Mouse (Mus musculus) kidney, embryonic 14.5 days (tissue): ENCODE results near the gene Wdr20. TPM values are rescaled to one million over a fixed set of nuclear protein-coding genes. Genes with fewer than 3 reads are reported as not detected.

Source experiments
- ATAC-seq: fragments of 200-750 bp; cut with Nextera tagmentation; 2 replicates; pipeline ENCODE4 v1.8.0; 2017; ENCODE audit warnings: moderate number of reproducible peaks, mild to moderate bottlenecking, moderate TSS enrichment, moderate library complexity; ENCODE audit not compliant: low FRiP score, low TSS enrichment
- H3K27ac ChIP-seq: fragments of 300-500 bp; sonication (generic); 2 replicates; pipeline ENCODE4 v1.5.1; 2014; ENCODE audit warnings: low read depth, mild to moderate bottlenecking, low read length, moderate library complexity, mixed read lengths
- H3K27me3 ChIP-seq: fragments of 300-500 bp; sonication (generic); 2 replicates; pipeline ENCODE4 v1.6.1; 2014; ENCODE audit warnings: mild to moderate bottlenecking, low read length; ENCODE audit not compliant: control insufficient read depth, insufficient read depth
- H3K36me3 ChIP-seq: fragments of 300-500 bp; sonication (generic); 2 replicates; pipeline ENCODE4 v1.6.1; 2014; ENCODE audit warnings: low read length, mixed read lengths; ENCODE audit not compliant: control insufficient read depth, insufficient read depth
- H3K4me1 ChIP-seq: fragments of 300-500 bp; sonication (generic); 2 replicates; pipeline ENCODE4 v1.6.1; 2014; ENCODE audit warnings: low read length, mixed read lengths; ENCODE audit not compliant: control insufficient read depth, insufficient read depth
- H3K4me2 ChIP-seq: fragments of 300-500 bp; sonication (generic); replicated peaks from 2 replicates; pipeline ENCODE4 v1.6.1; 2014; ENCODE audit warnings: low read depth, mild to moderate bottlenecking, low read length
- H3K4me3 ChIP-seq: fragments of 300-500 bp; sonication (generic); 2 replicates; pipeline ENCODE4 v1.5.1; 2014; ENCODE audit warnings: mild to moderate bottlenecking, low read length
- H3K9ac ChIP-seq: fragments of 300-500 bp; sonication (generic); 2 replicates; pipeline ENCODE4 v1.6.1; 2014; ENCODE audit warnings: low read depth, mild to moderate bottlenecking, low read length, moderate library complexity
- H3K9me3 ChIP-seq: fragments of 300-500 bp; sonication (generic); 2 replicates; pipeline ENCODE4 v1.6.1; 2016; ENCODE audit warnings: low read length; ENCODE audit not compliant: control insufficient read depth
- WGBS: fragments of 180-500 bp; shearing (Covaris S2); extraction: QIAGEN DNeasy Blood & Tissue Kit; methylation state at CpG from one replicate; pipeline ENCODE4 v1.1.7; 2014; 5-methylcytosine and 5-hydroxymethylcytosine counted together
- polyA plus RNA-seq: library from polyadenylated mRNA; unstranded; fragments of >200 nt; fragmentation: Nextera tagmentation; extraction: Ambion mirVana; gene quantifications from 2 replicates; pipeline ENCODE4 v1.2.1, GENCODE M21; 2014

Gene Wdr20
- polyA plus RNA-seq, 1 experiment from 2014 or later: 24.5 TPM

DNA sequence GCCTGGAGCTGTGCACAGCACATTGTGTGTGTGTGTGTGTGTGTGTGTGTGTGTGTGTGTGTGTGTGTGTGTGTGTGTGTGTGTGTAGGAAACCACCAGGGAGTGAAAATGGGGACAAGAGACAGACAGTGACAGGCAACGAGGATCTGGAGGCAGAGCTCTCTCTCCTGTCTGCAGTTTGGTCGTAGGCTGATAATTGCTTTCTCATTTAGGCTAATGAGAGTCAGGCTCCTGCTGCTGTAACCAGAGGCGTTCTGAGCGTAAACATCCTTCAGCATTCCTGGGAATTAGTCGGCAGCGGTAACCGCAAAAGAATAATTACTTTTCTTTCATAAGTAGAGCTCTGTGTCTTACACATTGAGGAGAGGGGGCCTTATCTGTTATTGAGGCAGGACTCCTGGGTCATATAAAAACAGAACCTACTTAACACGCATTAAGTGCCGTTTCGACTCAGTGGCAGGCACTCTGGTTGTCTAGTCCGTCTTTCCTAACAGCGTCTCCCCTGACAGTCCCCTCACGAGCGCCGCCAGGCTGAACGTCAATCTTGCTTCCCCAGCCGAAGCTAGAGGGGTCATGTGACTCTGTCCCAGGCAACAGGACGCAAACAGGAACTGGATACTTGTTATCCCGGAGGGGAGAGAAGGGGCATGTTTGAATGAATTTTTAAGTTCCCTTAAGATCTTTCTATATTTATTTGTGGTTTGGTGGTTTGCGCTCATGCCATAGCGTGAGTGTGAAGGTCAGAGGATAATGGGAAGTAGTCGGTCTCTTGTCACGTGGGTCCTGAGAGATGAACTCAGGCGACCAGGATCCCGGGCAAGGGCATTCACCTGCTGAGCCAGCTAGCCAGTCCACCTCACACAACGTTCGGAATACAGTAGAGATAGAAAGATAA lies 31.2 kb upstream of the Wdr20 start:
- WGBS: 2% methylated on average over 27 of the region's 27 CpGs
- H3K4me3 ChIP-seq: peak overlapping the region; percentile 38
- no peaks in the 10 kb centered on the region for H3K27me3 ChIP-seq
- peak; percentile 64; the same call in 1 of the 2 replicates for ATAC-seq
- peak overlapping the region; percentile 42; the same call in 1 of the 2 replicates for H3K9ac ChIP-seq
- H3K9me3 ChIP-seq: no peaks in the 10 kb centered on the region
- H3K4me1 ChIP-seq: no peaks in the 10 kb centered on the region
- no peaks in the 10 kb centered on the region for H3K36me3 ChIP-seq
- peak overlapping the region; percentile 47 for H3K4me2 ChIP-seq
- H3K27ac ChIP-seq: no peak overlapping the region

DNA sequence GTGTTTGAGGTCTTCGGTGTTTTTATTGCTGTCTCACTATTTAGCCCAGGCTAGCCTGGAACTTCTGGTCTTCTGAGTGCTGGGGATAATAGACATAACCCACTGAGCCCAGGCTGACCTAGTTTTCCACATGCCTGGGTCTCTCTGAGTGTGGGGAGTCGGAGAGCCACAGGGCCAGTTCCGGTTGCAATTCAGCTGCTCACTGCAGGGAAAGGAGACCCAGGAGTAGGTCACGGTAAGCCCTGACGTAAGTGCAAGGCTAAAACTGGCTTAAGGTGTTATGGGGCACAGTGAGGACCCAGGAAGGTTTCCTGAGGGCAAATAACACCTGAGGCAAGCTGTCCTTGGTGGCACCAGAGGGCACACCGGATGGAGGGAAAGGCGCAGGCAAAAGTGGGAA lies 30.3 kb upstream of the Wdr20 start:
- no peak for ATAC-seq
- Histone ChIP-seq H3K27me3 (no peaks in the 10 kb centered on the region), H3K9me3 (no peaks in the 10 kb centered on the region), H3K4me2 (no peak overlapping the region), H3K36me3 (no peaks in the 10 kb centered on the region), H3K9ac (no peak overlapping the region), H3K4me1 (no peaks in the 10 kb centered on the region), H3K4me3 (no peak overlapping the region), H3K27ac (no peak overlapping the region)
- 90% methylated on average over 7 of the region's 7 CpGs for WGBS

DNA sequence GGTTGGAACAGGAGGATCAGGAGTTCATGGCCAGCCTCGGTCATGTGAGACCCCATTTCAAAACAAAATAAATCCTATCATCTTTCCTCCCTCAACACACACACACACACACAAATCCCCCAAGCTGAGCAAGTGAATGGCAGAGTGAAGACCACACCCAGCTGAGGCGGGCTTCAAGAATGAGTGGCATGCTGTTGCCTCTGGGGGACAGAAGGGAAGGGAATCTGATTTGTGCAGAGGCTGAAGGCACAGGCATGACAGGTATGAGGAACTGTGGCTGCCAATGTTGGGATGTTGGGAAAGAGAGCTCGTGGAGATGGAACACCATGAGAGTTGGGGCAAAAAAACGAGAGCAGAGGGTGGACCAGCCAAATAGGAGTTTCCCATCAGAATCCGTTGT lies 26.5 kb upstream of the Wdr20 start:
- 59% methylated on average over 5 of the region's 5 CpGs for WGBS

DNA sequence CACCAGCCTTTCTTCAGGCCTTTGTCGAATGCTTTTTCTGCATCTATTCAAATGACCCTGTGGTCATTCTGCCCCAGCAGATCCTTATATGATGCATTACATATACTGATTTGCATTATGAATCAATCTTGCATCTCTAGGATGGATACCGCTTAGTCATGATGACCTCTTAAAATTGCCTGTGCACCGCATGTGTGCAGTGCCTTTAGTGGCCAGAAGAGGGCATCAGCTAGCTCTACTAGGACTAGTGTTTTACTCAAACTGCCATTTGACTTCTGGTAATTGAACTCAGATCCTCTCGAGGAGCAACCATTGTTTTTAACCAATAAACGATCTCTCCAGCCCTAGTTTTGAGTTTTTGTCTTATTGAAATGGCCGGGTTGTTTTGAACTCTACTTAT lies 24.0 kb upstream of the Wdr20 start:
- Histone ChIP-seq H3K4me2 (no peak overlapping the region), H3K9ac (no peak overlapping the region), H3K4me1 (no peaks in the 10 kb centered on the region), H3K4me3 (no peak overlapping the region), H3K9me3 (no peaks in the 10 kb centered on the region), H3K36me3 (no peaks in the 10 kb centered on the region), H3K27ac (no peak overlapping the region), H3K27me3 (no peaks in the 10 kb centered on the region)
- 95% methylated on average over 6 of the region's 6 CpGs for WGBS
- no peak for ATAC-seq

More for the DNA sequence above, 26.5 kb upstream of the Wdr20 start:
- Histone ChIP-seq H3K27ac (no peak overlapping the region), H3K4me3 (no peak overlapping the region), H3K9ac (no peak overlapping the region), H3K9me3 (no peaks in the 10 kb centered on the region), H3K4me2 (no peak overlapping the region), H3K27me3 (no peaks in the 10 kb centered on the region), H3K4me1 (no peaks in the 10 kb centered on the region), H3K36me3 (no peaks in the 10 kb centered on the region)
- ATAC-seq: no peak

DNA sequence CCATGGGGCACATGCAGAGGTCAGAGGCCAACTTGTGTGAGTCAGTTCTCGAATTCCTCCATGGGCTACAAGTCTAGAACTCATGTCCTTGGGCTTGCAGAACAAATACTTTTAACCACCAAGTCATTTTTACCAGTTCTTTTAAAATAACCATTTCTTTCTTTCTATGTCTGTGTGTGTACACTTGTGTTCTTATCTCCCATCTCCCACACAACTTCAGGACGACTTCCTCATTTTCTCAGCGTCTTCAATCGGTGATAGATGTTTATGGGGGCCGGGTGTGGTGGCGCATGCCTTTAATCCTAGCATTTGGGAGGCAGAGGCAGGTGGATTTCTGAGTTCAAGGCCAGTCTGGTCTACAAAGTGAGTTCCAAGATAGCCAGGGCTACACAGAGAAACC lies 23.5 kb upstream of the Wdr20 start:
- WGBS: 97% methylated on average over 6 of the region's 6 CpGs
- no peaks in the 10 kb centered on the region for H3K4me1 ChIP-seq
- H3K36me3 ChIP-seq: no peaks in the 10 kb centered on the region
- no peak for ATAC-seq
- no peak overlapping the region for H3K27ac ChIP-seq
- no peak overlapping the region for H3K4me2 ChIP-seq
- no peaks in the 10 kb centered on the region for H3K27me3 ChIP-seq
- no peaks in the 10 kb centered on the region for H3K9me3 ChIP-seq
- no peak overlapping the region for H3K9ac ChIP-seq
- no peak overlapping the region for H3K4me3 ChIP-seq

DNA sequence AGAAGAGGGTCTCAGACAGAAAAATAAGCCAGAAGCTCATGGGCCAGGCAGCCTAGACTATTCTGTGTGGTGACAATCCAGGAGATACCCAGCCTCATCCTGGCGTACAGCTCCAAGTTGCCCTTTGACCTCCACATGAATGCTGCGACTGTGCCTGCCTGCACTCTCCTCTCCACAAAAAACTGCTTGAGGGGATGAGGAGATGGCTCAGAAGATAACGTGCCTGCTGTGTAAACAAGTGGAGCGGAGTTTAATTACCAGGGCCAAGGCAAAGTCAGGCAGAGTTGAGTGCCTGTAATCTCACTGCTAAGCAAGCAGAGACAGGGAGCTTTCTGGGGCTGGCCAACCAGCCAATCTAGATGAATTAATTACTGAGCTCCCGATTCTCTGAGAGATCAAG lies 21.7 kb upstream of the Wdr20 start:
- no peak overlapping the region for H3K4me3 ChIP-seq
- no peak overlapping the region for H3K9ac ChIP-seq
- H3K4me2 ChIP-seq: no peak overlapping the region
- H3K27ac ChIP-seq: no peak overlapping the region
- 14% methylated on average over 5 of the region's 5 CpGs for WGBS
- no peaks in the 10 kb centered on the region for H3K36me3 ChIP-seq
- no peak for ATAC-seq
- no peaks in the 10 kb centered on the region for H3K4me1 ChIP-seq
- H3K9me3 ChIP-seq: no peaks in the 10 kb centered on the region
- no peaks in the 10 kb centered on the region for H3K27me3 ChIP-seq

DNA sequence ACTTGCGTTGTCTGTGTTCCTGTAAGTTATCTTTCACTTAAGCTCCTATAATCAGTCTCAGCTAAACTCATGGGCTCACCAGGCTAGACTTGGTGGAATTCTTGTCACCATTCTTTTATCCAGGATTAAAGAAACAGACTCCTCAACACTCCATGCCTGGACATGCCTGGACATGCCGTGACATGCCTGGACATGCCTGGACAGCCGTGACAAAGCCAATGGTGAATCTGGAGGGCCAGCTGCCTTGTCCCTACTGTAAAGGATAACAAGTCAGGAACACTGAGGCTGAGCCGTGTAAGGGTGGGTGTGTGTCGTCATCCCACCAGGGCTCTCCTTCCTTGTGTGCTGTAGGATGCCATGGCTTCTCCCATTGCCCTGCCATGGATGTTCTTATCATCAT lies 12.7 kb upstream of the Wdr20 start:
- no peaks in the 10 kb centered on the region for H3K4me1 ChIP-seq
- H3K27me3 ChIP-seq: no peaks in the 10 kb centered on the region
- no peak overlapping the region for H3K4me3 ChIP-seq
- no peak for ATAC-seq
- no peak overlapping the region for H3K4me2 ChIP-seq
- H3K27ac ChIP-seq: no peak overlapping the region
- H3K9me3 ChIP-seq: no peaks in the 10 kb centered on the region
- no peaks in the 10 kb centered on the region for H3K36me3 ChIP-seq
- 92% methylated on average over 5 of the region's 5 CpGs for WGBS
- no peak overlapping the region for H3K9ac ChIP-seq

DNA sequence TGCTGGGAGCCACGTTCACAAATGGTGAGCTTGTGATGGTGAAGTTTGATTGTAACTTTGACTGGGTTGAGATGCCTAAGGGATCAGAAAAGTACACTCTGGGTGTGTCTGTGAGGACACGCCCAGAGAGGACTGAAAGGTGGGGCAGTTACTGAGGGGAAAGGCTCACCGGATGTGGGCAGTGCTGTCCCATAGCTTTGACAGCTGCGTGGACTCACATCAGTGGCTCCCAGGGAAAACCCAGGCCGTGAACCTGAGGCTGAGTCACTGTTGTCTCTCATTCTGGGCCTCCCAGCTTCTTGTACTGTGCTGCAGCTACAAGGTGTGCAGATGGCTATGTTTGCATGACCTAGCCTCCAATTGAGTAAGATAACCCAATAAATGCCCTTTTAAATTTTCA lies 12.3 kb upstream of the Wdr20 start:
- Histone ChIP-seq H3K27me3 (no peaks in the 10 kb centered on the region), H3K4me1 (no peaks in the 10 kb centered on the region), H3K9ac (no peak overlapping the region), H3K9me3 (no peaks in the 10 kb centered on the region), H3K27ac (no peak overlapping the region), H3K36me3 (no peaks in the 10 kb centered on the region), H3K4me3 (no peak overlapping the region), H3K4me2 (no peak overlapping the region)
- no peak for ATAC-seq
- 77% methylated on average over 5 of the region's 5 CpGs for WGBS

DNA sequence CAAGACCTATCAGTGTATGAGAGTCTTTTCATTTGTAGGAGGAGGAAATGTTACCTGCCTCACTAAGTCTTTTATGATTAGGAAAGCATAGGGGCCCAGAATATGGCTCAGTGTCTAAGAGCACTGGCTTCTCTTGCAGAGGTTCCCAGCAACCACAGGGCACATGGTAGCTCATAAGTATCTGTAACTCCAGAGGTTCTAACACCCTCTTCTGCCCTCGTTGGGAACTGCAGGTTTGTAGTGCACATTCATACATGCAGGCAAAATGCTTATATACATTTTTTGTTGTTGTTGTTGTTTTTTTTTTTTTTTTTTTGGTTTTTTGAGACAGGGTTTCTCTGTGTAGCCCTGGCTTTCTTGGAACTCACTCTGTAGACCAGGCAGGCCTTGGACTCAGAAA lies 11.3 kb upstream of the Wdr20 start:
- H3K4me1 ChIP-seq: no peaks in the 10 kb centered on the region

More for the DNA sequence above, 11.3 kb upstream of the Wdr20 start:
- Histone ChIP-seq H3K4me3 (no peak overlapping the region), H3K9ac (no peak overlapping the region), H3K27ac (no peak overlapping the region), H3K9me3 (no peaks in the 10 kb centered on the region), H3K36me3 (no peaks in the 10 kb centered on the region), H3K27me3 (no peaks in the 10 kb centered on the region), H3K4me2 (no peak overlapping the region)
- WGBS: 54% methylated on average over 1 of the region's 1 CpGs
- no peak for ATAC-seq
